Mouse (Mus musculus) limb, embryonic 10.5 days (tissue): ENCODE results near the gene Tmed10. TPM values are rescaled to one million over a fixed set of nuclear protein-coding genes. Genes with fewer than 3 reads are reported as not detected.

Experiments
- DNase-seq: peaks from one replicate; pipeline ENCODE4 v3.0.0-alpha.2; 2017; ENCODE audit warnings: low spot score
- H3K27ac ChIP-seq: fragments of 300-500 bp; sonication (generic); 2 replicates; pipeline ENCODE4 v1.5.1; 2016; ENCODE audit warnings: mild to moderate bottlenecking
- H3K27me3 ChIP-seq: fragments of 300-500 bp; sonication (generic); 2 replicates; pipeline ENCODE4 v1.6.1; 2016; ENCODE audit warnings: low read depth, mild to moderate bottlenecking; ENCODE audit not compliant: poor library complexity, severe bottlenecking
- H3K36me3 ChIP-seq: fragments of 300-500 bp; sonication (generic); 2 replicates; pipeline ENCODE4 v1.6.1; 2016; ENCODE audit warnings: mild to moderate bottlenecking, moderate library complexity
- H3K4me1 ChIP-seq: fragments of 300-500 bp; sonication (generic); 2 replicates; pipeline ENCODE4 v1.6.1; 2016
- H3K4me3 ChIP-seq: fragments of 300-500 bp; sonication (generic); 2 replicates; pipeline ENCODE4 v1.5.1; 2016; ENCODE audit warnings: mild to moderate bottlenecking, moderate library complexity
- H3K9me3 ChIP-seq: fragments of 300-500 bp; sonication (generic); replicated peaks from 2 replicates; pipeline ENCODE4 v1.6.1; 2016; ENCODE audit warnings: mild to moderate bottlenecking
- WGBS: fragments of 180-500 bp; shearing (Covaris S2); methylation state at CpG from one replicate; pipeline ENCODE4 v1.1.7; 2016; 5-methylcytosine and 5-hydroxymethylcytosine counted together
- polyA plus RNA-seq: library from polyadenylated mRNA; unstranded; fragments of >200 nt; fragmentation: Nextera tagmentation; extraction: Ambion mirVana; gene quantifications from 2 replicates; pipeline ENCODE4 v1.2.1, GENCODE M21; 2016

Gene Tmed10
- polyA plus RNA-seq, 1 experiment from 2014 or later = 264 TPM

GRCm38 (mm10) chr12:85295506-85295905, 79.1 kb downstream of the Tmed10 start:
- no peak for DNase-seq
- WGBS = 90% methylated on average over 2 of the region's 2 CpGs
- H3K36me3 ChIP-seq = peaks cover 16% of the 10 kb centered on the region
- H3K27me3 ChIP-seq = peaks cover 3% of the 10 kb centered on the region; the same call in 1 of the 2 replicates
- peaks cover 37% of the 10 kb centered on the region for H3K4me1 ChIP-seq
- H3K27ac ChIP-seq = no peak overlapping the region
- no peak overlapping the region for H3K4me3 ChIP-seq
- H3K9me3 ChIP-seq = no peaks in the 10 kb centered on the region; the same call in 1 of the 2 replicates

- no peak for DNase-seq
- no peaks in the 10 kb centered on the region; the same call in 1 of the 2 replicates for H3K9me3 ChIP-seq
- no peak overlapping the region for H3K4me3 ChIP-seq
- H3K36me3 ChIP-seq = 0 out of 2 replicates have a peak, but pooled peaks cover 3% of the 10 kb centered on the region
- H3K4me1 ChIP-seq = peaks cover 46% of the 10 kb centered on the region
- peaks cover 21% of the 10 kb centered on the region for H3K27me3 ChIP-seq
- H3K27ac ChIP-seq = no peak overlapping the region
Observed at GRCm38 (mm10) chr12:85292906-85293305, 81.7 kb downstream of the Tmed10 start.

GRCm38 (mm10) chr12:85292288-85292687, 82.4 kb downstream of the Tmed10 start:
- H3K4me1 ChIP-seq = peaks cover 41% of the 10 kb centered on the region
- H3K27me3 ChIP-seq = peaks cover 21% of the 10 kb centered on the region
- no peak overlapping the region for H3K4me3 ChIP-seq
- H3K36me3 ChIP-seq = 0 out of 2 replicates have a peak, but pooled peaks cover 3% of the 10 kb centered on the region
- no peak for DNase-seq
- 79% methylated on average over 6 of the region's 6 CpGs for WGBS
- no peaks in the 10 kb centered on the region; the same call in 1 of the 2 replicates for H3K9me3 ChIP-seq
- no peak overlapping the region for H3K27ac ChIP-seq

- DNase-seq = no peak
- H3K36me3 ChIP-seq = 0 out of 2 replicates have a peak, but pooled peaks cover 3% of the 10 kb centered on the region
- H3K9me3 ChIP-seq = no peaks in the 10 kb centered on the region; the same call in 1 of the 2 replicates
- H3K27me3 ChIP-seq = peaks cover 21% of the 10 kb centered on the region
- no peak overlapping the region for H3K27ac ChIP-seq
- no peak overlapping the region for H3K4me3 ChIP-seq
- peaks cover 34% of the 10 kb centered on the region for H3K4me1 ChIP-seq
Observed at GRCm38 (mm10) chr12:85291541-85291940, 83.1 kb downstream of the Tmed10 start.

GRCm38 (mm10) chr12:85290633-85291032, 84.0 kb downstream of the Tmed10 start:
- 79% methylated on average over 10 of the region's 10 CpGs for WGBS
- H3K27ac ChIP-seq = no peak overlapping the region; the same call in 1 of the 2 replicates
- H3K4me3 ChIP-seq = no peak overlapping the region
- H3K9me3 ChIP-seq = no peaks in the 10 kb centered on the region; the same call in 1 of the 2 replicates
- 0 out of 2 replicates have a peak, but pooled peaks cover 3% of the 10 kb centered on the region for H3K36me3 ChIP-seq
- H3K27me3 ChIP-seq = peaks cover 21% of the 10 kb centered on the region
- DNase-seq = no peak
- peaks cover 31% of the 10 kb centered on the region for H3K4me1 ChIP-seq

Other genes starting within 250 kb of the Tmed10 start
- gene Rps6kl1, start 223.6 kb downstream of the Tmed10 start, polyA plus RNA-seq = 0.39 and 0.45 TPM in 2 replicates
- 6.9 and 9.6 TPM in 2 replicates for gene Pgf, start 197.1 kb downstream of the Tmed10 start, polyA plus RNA-seq
- gene Eif2b2, start 155.4 kb downstream of the Tmed10 start, polyA plus RNA-seq = 126 and 133 TPM in 2 replicates
- 7.0 and 8.2 TPM in 2 replicates for gene Mlh3, start 104.2 kb downstream of the Tmed10 start, polyA plus RNA-seq
- gene Acyp1, start 86.4 kb downstream of the Tmed10 start, polyA plus RNA-seq = 47.2 and 54.2 TPM in 2 replicates
- 0.68 and 0.91 TPM in 2 replicates for gene Zc2hc1c, start 86.3 kb downstream of the Tmed10 start, polyA plus RNA-seq
- 26.0 and 29.9 TPM in 2 replicates for gene Nek9, start 35.5 kb downstream of the Tmed10 start, polyA plus RNA-seq
- gene Fos, start 99.0 kb upstream of the Tmed10 start, polyA plus RNA-seq = 0.76 and 0.80 TPM in 2 replicates
- not detected in 2 replicates for gene Jdp2, start 224.2 kb upstream of the Tmed10 start, polyA plus RNA-seq